Mouse (Mus musculus): ENCODE results near the gene Nap1l3. TPM values are rescaled to one million over a fixed set of nuclear protein-coding genes. Genes with fewer than 3 reads are reported as not detected.

The Nap1l3 gene
- polyA plus RNA-seq (2017; shearing (Covaris generic)): under 1 TPM in 1 of 2 experiments, not detected in 1; 0.24 TPM

GRCm38 (mm10) chrX:122396781-122397581, at the start of gene Nap1l3:
Nap1l3 (minus strand) TSS chrX:122397401.

Measured in activated CD4-positive, CD25-positive, alpha-beta regulatory T cell (primary cell).